Mouse (Mus musculus): Measurements from ENCODE around the gene Zfp280d.
"Not testable (repeated sequence)": the region's sequence is repeated elsewhere in the genome, so short reads cannot be mapped to it uniquely, and the experiment has no call there.

The Zfp280d gene

GRCm38 (mm10) chr9:72374996-72375395, 100.3 kb downstream of the Zfp280d start:
- no peak for DNase-seq

GRCm38 (mm10) chr9:72375639-72376038, 101.0 kb downstream of the Zfp280d start:
- DNase-seq = no peak

- DNase-seq = no peak
Observed at GRCm38 (mm10) chr9:72385786-72386185, 111.1 kb downstream of the Zfp280d start.

- no peak for DNase-seq
Observed at GRCm38 (mm10) chr9:72388934-72389333, 114.3 kb downstream of the Zfp280d start.

GRCm38 (mm10) chr9:72389431-72390002, 114.9 kb downstream of the Zfp280d start:
- no peak for DNase-seq

- no peak for DNase-seq
Observed at GRCm38 (mm10) chr9:72390321-72391077, 115.8 kb downstream of the Zfp280d start.

- DNase-seq = no peak
Observed at GRCm38 (mm10) chr9:72392686-72393085, 118.0 kb downstream of the Zfp280d start.

- no peak for DNase-seq
Observed at GRCm38 (mm10) chr9:72393238-72393637, 118.6 kb downstream of the Zfp280d start.

- no peak for DNase-seq
Observed at GRCm38 (mm10) chr9:72393869-72394341, 119.2 kb downstream of the Zfp280d start.

GRCm38 (mm10) chr9:72400121-72400520, 125.5 kb downstream of the Zfp280d start:
- DNase-seq = no peak

- not testable (repeated sequence) for DNase-seq
Observed at GRCm38 (mm10) chr9:72401769-72402168, 127.1 kb downstream of the Zfp280d start.

GRCm38 (mm10) chr9:72403421-72403820, 128.8 kb downstream of the Zfp280d start:
- DNase-seq = no peak

- no peak for DNase-seq
Observed at GRCm38 (mm10) chr9:72404446-72404845, 129.8 kb downstream of the Zfp280d start.

- no peak for DNase-seq
Observed at GRCm38 (mm10) chr9:72404934-72405333, 130.3 kb downstream of the Zfp280d start.

GRCm38 (mm10) chr9:72405882-72406638, 131.4 kb downstream of the Zfp280d start:
- no peak for DNase-seq

GRCm38 (mm10) chr9:72408131-72408586, 133.5 kb downstream of the Zfp280d start:
- DNase-seq = peak; percentile 86

- no peak for DNase-seq
Observed at GRCm38 (mm10) chr9:72409381-72410225, 134.9 kb downstream of the Zfp280d start.

- DNase-seq = no peak
Observed at GRCm38 (mm10) chr9:72411746-72412145, 137.1 kb downstream of the Zfp280d start.

All from right cerebral cortex, postnatal 14 days (tissue).